Mouse (Mus musculus) intestine, embryonic 15.5 days (tissue): Measurements from ENCODE around the gene Pdk2. TPM values are rescaled to one million over a fixed set of nuclear protein-coding genes. Genes with fewer than 3 reads are reported as not detected.

Experiments
- ATAC-seq: fragments of 200-750 bp; cut with Nextera tagmentation; 2 replicates; pipeline ENCODE4 v1.8.0; 2017; ENCODE audit warnings: moderate TSS enrichment, moderate library complexity
- H3K27ac ChIP-seq: fragments of 300-500 bp; sonication (generic); 2 replicates; pipeline ENCODE4 v1.5.1; 2015; ENCODE audit warnings: mild to moderate bottlenecking, inconsistent platforms
- H3K27me3 ChIP-seq: fragments of 300-500 bp; sonication (generic); replicated peaks from 2 replicates; pipeline ENCODE4 v1.6.1; 2015; ENCODE audit warnings: inconsistent platforms
- H3K36me3 ChIP-seq: fragments of 300-500 bp; sonication (generic); 2 replicates; pipeline ENCODE4 v1.6.1; 2015; ENCODE audit warnings: inconsistent platforms
- H3K4me1 ChIP-seq: fragments of 300-500 bp; sonication (generic); replicated peaks from 2 replicates; pipeline ENCODE4 v1.6.1; 2015; ENCODE audit warnings: inconsistent platforms
- H3K4me2 ChIP-seq: fragments of 300-500 bp; sonication (generic); replicated peaks from 2 replicates; pipeline ENCODE4 v1.6.1; 2015; ENCODE audit warnings: mild to moderate bottlenecking, inconsistent platforms
- H3K4me3 ChIP-seq: fragments of 300-500 bp; sonication (generic); replicated peaks from 2 replicates; pipeline ENCODE4 v1.5.1; 2015; ENCODE audit warnings: inconsistent platforms
- H3K9ac ChIP-seq: fragments of 300-500 bp; sonication (generic); 2 replicates; pipeline ENCODE4 v1.6.1; 2015; ENCODE audit warnings: inconsistent platforms
- H3K9me3 ChIP-seq: fragments of 300-500 bp; sonication (generic); 2 replicates; pipeline ENCODE4 v1.6.1; 2016; ENCODE audit warnings: inconsistent platforms
- WGBS: fragments of 180-500 bp; shearing (Covaris S2); methylation state at CpG from one replicate; pipeline ENCODE4 v1.1.7; 2015; 5-methylcytosine and 5-hydroxymethylcytosine counted together
- polyA plus RNA-seq: library from polyadenylated mRNA; unstranded; fragments of >200 nt; fragmentation: Nextera tagmentation; extraction: Ambion mirVana; gene quantifications from 2 replicates; pipeline ENCODE4 v1.2.1, GENCODE M21; 2015

Pdk2 gene
- polyA plus RNA-seq, 1 experiment from 2014 or later = 30.8 TPM

GRCm38 (mm10) chr11:95077956-95078355, 36.8 kb upstream of the Pdk2 start:
- WGBS = 39% methylated on average over 7 of the region's 7 CpGs
- ATAC-seq = no peak
- peaks cover 45% of the 10 kb centered on the region for H3K4me1 ChIP-seq

GRCm38 (mm10) chr11:95076536-95077111, 35.5 kb upstream of the Pdk2 start, which contains the start of gene Itga3:
TSS of gene Itga3 (minus strand) at chr11:95076801.
- Histone ChIP-seq H3K4me3 (peak within 1 kb of the TSS; percentile 69), H3K9me3 (no peaks in the 10 kb centered on the region), H3K4me2 (peak within 1 kb of the TSS; percentile 90), H3K9ac (peak within 1 kb of the TSS; percentile 75), H3K27ac (peak within 1 kb of the TSS; percentile 92), H3K4me1 (peaks cover 58% of the 10 kb centered on the region), H3K36me3 (no peaks in the 10 kb centered on the region), H3K27me3 (no peaks in the 10 kb centered on the region)
- peak; percentile 85 for ATAC-seq
- under 1% methylated on average over 49 of the region's 51 CpGs for WGBS

More at GRCm38 (mm10) chr11:95077956-95078355, 36.8 kb upstream of the Pdk2 start:
- H3K27ac ChIP-seq = peak overlapping the region; percentile 37; the same call in 1 of the 2 replicates
- H3K9ac ChIP-seq = no peak overlapping the region
- no peaks in the 10 kb centered on the region for H3K27me3 ChIP-seq
- H3K4me2 ChIP-seq = peak overlapping the region; percentile 90
- no peaks in the 10 kb centered on the region for H3K36me3 ChIP-seq
- no peak overlapping the region for H3K4me3 ChIP-seq
- H3K9me3 ChIP-seq = no peaks in the 10 kb centered on the region

DNA sequence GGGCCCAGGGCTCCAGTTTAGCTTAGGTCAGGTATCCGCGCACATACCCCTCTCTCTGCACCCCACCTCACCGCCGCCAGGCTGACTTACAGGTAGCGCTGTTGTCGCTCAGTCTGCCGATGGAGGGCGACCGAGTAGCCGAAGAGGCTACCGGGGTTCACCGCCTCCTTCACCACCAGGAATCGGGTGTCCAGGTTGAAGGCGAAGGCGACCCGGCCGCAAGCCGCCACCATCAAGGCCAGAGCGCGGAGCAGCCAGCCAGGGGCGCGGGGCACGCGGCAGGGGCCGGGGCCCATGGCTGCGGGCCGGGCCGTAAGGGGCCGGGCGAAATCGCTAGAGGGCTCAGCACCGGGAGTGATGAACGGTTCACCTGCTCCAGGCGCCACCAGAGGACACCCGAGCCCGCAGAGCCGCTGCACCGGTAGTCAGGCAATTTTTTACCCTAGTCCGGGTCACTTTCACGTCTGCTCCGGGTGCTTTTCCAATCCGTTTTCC, 34.9 kb upstream of the Pdk2 start:
- under 1% methylated on average over 42 of the region's 42 CpGs for WGBS
- Histone ChIP-seq H3K9me3 (no peaks in the 10 kb centered on the region), H3K4me1 (peaks cover 62% of the 10 kb centered on the region)

GRCm38 (mm10) chr11:95075197-95076040, 34.3 kb upstream of the Pdk2 start:
- 2% methylated on average over 19 of the region's 19 CpGs for WGBS

More for the DNA sequence above, 34.9 kb upstream of the Pdk2 start:
- no peaks in the 10 kb centered on the region for H3K27me3 ChIP-seq
- ATAC-seq = peak; percentile 50
- peak overlapping the region; percentile 92 for H3K27ac ChIP-seq
- peak overlapping the region; percentile 69 for H3K4me3 ChIP-seq
- peak overlapping the region; percentile 75 for H3K9ac ChIP-seq
- H3K36me3 ChIP-seq = no peaks in the 10 kb centered on the region
- peak overlapping the region; percentile 90 for H3K4me2 ChIP-seq

DNA sequence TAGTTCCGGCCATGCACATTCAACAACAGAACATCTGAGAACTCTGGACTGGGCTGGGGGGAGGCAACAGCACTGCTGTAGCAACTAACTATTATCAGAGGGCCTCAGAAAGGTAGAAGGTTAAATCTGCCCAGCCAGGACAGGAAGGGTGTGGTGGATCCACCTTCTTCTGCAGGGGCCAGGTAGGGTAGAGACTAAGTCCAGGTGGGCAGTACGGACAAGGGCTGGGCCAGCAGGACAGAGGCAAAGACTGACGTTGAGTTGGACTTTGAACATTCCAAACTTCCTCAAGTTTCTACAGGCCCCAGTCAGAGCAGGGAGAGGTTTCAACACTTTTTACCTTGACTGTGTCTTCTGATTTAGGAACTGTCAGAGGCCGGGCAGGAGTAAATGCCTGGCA, 33.5 kb upstream of the Pdk2 start:
- peak overlapping the region; percentile 75; the same call in 1 of the 2 replicates for H3K9ac ChIP-seq
- peak overlapping the region; percentile 69 for H3K4me3 ChIP-seq
- peaks cover 75% of the 10 kb centered on the region for H3K4me1 ChIP-seq
- 28% methylated on average over 4 of the region's 4 CpGs for WGBS
- H3K27ac ChIP-seq = peak overlapping the region; percentile 92
- no peaks in the 10 kb centered on the region for H3K36me3 ChIP-seq
- ATAC-seq = peak; percentile 71
- no peaks in the 10 kb centered on the region for H3K9me3 ChIP-seq
- H3K4me2 ChIP-seq = peak overlapping the region; percentile 90
- H3K27me3 ChIP-seq = no peaks in the 10 kb centered on the region

More at GRCm38 (mm10) chr11:95075197-95076040, 34.3 kb upstream of the Pdk2 start:
- H3K36me3 ChIP-seq = no peaks in the 10 kb centered on the region
- H3K4me2 ChIP-seq = peak overlapping the region; percentile 90
- peak overlapping the region; percentile 75 for H3K9ac ChIP-seq
- ATAC-seq = peak; percentile 16
- H3K27ac ChIP-seq = peak overlapping the region; percentile 92
- no peaks in the 10 kb centered on the region for H3K27me3 ChIP-seq
- no peaks in the 10 kb centered on the region for H3K9me3 ChIP-seq
- H3K4me1 ChIP-seq = peaks cover 68% of the 10 kb centered on the region
- peak overlapping the region; percentile 69 for H3K4me3 ChIP-seq

DNA sequence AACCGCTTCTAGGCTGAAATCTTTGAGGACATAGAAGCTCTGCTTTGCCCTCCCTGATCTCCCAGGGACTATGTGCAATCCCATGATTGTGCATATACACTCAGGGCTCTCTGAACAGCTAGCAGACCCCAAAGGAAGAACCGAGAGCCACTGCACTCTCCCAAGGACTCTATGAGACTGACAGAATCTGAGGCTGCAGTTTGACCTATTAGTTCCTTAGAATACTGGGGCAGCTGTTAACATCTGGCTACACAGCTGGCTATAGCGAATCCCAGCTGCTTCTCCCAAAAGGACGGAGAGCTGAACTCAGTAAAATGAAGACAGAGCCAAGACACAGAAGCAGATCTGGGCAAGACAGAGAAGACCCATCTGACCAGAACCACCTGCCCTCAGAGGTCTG, 32.7 kb upstream of the Pdk2 start:
- Histone ChIP-seq H3K27ac (peak overlapping the region; percentile 92), H3K4me1 (peaks cover 70% of the 10 kb centered on the region)
- ATAC-seq = no peak

GRCm38 (mm10) chr11:95072804-95073203, 31.6 kb upstream of the Pdk2 start:
- WGBS = 70% methylated on average over 5 of the region's 5 CpGs
- Histone ChIP-seq H3K9me3 (no peaks in the 10 kb centered on the region), H3K9ac (no peak overlapping the region), H3K27me3 (no peaks in the 10 kb centered on the region), H3K4me1 (peaks cover 69% of the 10 kb centered on the region), H3K4me2 (peak overlapping the region; percentile 1; the same call in 1 of the 2 replicates), H3K36me3 (no peaks in the 10 kb centered on the region), H3K4me3 (no peak overlapping the region), H3K27ac (no peak overlapping the region)
- no peak for ATAC-seq

More for the DNA sequence above, 32.7 kb upstream of the Pdk2 start:
- no peaks in the 10 kb centered on the region for H3K27me3 ChIP-seq
- peak overlapping the region; percentile 69 for H3K4me3 ChIP-seq
- 63% methylated on average over 4 of the region's 4 CpGs for WGBS
- no peaks in the 10 kb centered on the region for H3K36me3 ChIP-seq
- H3K9ac ChIP-seq = peak overlapping the region; percentile 4; the same call in 1 of the 2 replicates
- peak overlapping the region; percentile 90 for H3K4me2 ChIP-seq
- H3K9me3 ChIP-seq = no peaks in the 10 kb centered on the region

DNA sequence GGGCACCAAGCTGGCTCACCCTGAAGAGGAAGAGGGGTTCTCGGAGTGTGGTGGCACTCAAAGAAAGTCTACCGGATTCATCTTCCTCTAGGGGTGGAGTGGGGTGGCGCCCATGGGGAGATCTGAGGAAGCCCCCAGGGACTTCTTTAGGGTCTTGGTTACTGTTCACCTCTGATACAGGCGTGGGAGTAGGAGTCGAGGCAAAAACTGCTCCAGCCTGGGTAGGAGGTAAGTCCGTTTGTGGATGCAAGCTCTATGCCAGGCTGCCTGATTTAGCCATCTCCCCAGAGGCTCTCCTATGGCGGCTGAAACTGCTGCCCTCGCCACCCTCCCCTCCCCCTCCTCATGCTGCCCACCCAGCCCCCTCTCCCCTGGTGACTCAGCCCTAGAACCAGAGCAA, 31.0 kb upstream of the Pdk2 start:
- no peak overlapping the region for H3K9ac ChIP-seq
- no peaks in the 10 kb centered on the region for H3K36me3 ChIP-seq
- no peaks in the 10 kb centered on the region for H3K9me3 ChIP-seq
- no peak overlapping the region for H3K4me3 ChIP-seq
- WGBS = 81% methylated on average over 8 of the region's 8 CpGs
- ATAC-seq = no peak
- peaks cover 64% of the 10 kb centered on the region for H3K4me1 ChIP-seq
- 0 out of 2 replicates have a peak overlapping the region, but pooled peaks have one; percentile 11 for H3K27ac ChIP-seq
- H3K4me2 ChIP-seq = peak overlapping the region; percentile 1; the same call in 1 of the 2 replicates
- H3K27me3 ChIP-seq = no peaks in the 10 kb centered on the region

- 0 out of 2 replicates have a peak, but pooled peaks cover 5% of the 10 kb centered on the region for H3K36me3 ChIP-seq
- 39% methylated on average over 7 of the region's 7 CpGs for WGBS
- H3K4me2 ChIP-seq = peak overlapping the region; percentile 22; the same call in 1 of the 2 replicates
- ATAC-seq = no peak
- H3K9ac ChIP-seq = no peak overlapping the region
- H3K4me1 ChIP-seq = peaks cover 58% of the 10 kb centered on the region
- peak overlapping the region; percentile 11; the same call in 1 of the 2 replicates for H3K27ac ChIP-seq
- no peak overlapping the region for H3K4me3 ChIP-seq
- no peaks in the 10 kb centered on the region for H3K9me3 ChIP-seq
- H3K27me3 ChIP-seq = no peaks in the 10 kb centered on the region
These were observed 30.1 kb upstream of the Pdk2 start for GRCm38 (mm10) chr11:95071266-95071665.

DNA sequence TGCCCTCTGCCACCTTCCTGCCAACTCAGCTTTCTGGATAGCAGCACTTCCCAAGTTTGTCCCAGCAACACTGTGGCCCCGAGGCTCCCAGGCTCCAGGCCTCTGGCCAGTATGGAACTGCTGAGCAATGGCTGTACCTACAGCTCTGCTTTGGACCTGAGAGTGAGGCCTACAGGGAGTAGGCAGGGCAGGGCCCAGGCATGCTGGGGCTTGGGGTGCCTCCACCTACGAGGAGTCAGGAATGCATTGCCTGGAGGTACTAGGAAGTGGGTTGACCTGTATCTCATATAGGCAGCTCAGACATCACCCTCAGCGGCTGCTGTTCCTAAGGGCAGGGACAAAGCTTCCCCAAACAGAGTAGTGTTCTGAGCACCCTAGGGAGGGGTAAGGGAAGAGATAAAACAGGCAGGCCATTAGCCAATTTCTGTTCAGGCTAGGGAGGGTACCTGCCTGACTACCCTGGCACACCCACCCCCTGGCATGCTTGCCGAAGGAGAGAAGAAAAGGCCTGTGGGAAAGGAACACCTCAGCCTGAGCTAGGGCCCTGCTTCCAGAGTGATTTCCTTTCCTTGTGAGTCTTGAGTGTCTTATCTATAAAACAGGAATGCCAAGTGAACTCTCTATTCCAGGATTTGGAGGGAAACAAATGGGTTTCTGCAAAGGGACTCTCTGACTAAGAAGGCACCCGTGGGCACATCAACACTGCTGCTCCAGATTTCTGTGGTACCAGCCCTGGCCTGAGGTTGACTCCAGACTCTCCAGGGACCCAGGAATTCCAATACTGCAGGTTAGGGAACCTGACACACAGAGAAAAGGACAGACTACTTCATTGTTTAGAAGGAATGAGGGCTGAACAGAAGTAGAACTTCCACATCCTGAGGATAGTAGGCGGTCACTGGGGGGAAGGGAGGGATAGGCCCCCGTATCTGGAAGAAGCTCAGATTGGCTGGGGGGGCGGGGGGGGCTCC, 29.3 kb upstream of the Pdk2 start:
- WGBS = 67% methylated on average over 8 of the region's 8 CpGs
- Histone ChIP-seq H3K4me2 (peak overlapping the region; percentile 22; the same call in 1 of the 2 replicates), H3K36me3 (peaks cover 10% of the 10 kb centered on the region), H3K4me1 (peaks cover 57% of the 10 kb centered on the region), H3K27ac (peak overlapping the region; percentile 70; the same call in 1 of the 2 replicates), H3K4me3 (no peak overlapping the region), H3K9me3 (no peaks in the 10 kb centered on the region), H3K27me3 (no peaks in the 10 kb centered on the region), H3K9ac (peak overlapping the region; percentile 20; the same call in 1 of the 2 replicates)
- peak; percentile 30; the same call in 1 of the 2 replicates for ATAC-seq

DNA sequence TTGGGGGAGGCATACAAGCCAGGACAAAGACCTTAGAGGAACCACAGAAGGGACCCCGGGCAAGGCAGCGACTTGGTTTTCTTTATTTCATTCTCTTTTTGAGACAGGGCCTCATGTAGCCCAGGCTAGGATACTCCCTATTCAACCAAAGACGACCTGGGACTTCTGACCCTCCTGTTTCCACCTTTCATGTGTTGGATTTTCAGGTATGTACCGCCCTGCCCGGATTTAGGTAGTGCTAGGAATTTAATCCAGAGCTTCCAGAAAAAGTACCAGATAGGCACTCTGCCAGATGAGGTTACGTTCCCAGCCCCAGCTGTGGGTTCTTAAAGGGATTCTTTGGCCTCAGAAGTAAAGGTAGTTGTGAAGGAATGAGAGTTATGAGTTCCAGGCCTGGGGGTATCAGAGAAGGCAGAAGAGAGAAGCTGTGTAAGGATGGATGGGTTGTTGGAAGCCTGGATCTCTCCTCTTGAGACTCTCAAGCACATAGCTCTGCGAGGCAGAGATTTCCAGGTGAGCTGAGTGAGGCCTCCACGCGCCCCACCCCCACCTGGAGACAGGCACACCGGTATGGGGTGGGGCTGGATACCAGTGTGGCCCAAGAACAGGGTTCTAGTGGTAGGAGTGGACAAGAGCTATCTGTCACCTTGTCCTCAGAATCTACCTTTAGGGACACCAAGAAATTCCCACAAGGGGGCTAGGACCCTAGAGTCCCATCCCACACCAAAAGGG, 28.2 kb upstream of the Pdk2 start:
- H3K27ac ChIP-seq = no peak overlapping the region
- no peak overlapping the region for H3K9ac ChIP-seq
- no peaks in the 10 kb centered on the region for H3K9me3 ChIP-seq
- no peak overlapping the region for H3K4me2 ChIP-seq
- peaks cover 46% of the 10 kb centered on the region for H3K4me1 ChIP-seq
- WGBS = 86% methylated on average over 10 of the region's 10 CpGs
- no peaks in the 10 kb centered on the region for H3K27me3 ChIP-seq
- no peak for ATAC-seq
- H3K36me3 ChIP-seq = peaks cover 10% of the 10 kb centered on the region
- no peak overlapping the region for H3K4me3 ChIP-seq
